Mouse (Mus musculus): ENCODE measurements at regions not wholly inside any gene's neighbourhood (a gene's known extent, or its start where the extent isn't known, plus 50 kb on each side); places are given as distances from the start of the nearest gene placed in this dataset.

GRCm38 (mm10) chr10:97078022-97078473 lies 401.4 kb upstream of the Dcn start:
- H3K36me3 ChIP-seq, result no peaks in the 10 kb centered on the region
- no peak overlapping the region for H3K4me3 ChIP-seq
- no peak overlapping the region; the same call in 1 of the 2 replicates for H3K27ac ChIP-seq (replicated peaks)
- no peak overlapping the region for H3K4me2 ChIP-seq (replicated peaks)
- 46% methylated on average over 5 of the region's 5 CpGs for WGBS
- no peaks in the 10 kb centered on the region for H3K9me3 ChIP-seq
- H3K27me3 ChIP-seq, result no peaks in the 10 kb centered on the region
- H3K4me1 ChIP-seq, result peaks cover 8% of the 10 kb centered on the region; the same call in 1 of the 2 replicates
- no peak overlapping the region for H3K9ac ChIP-seq (replicated peaks)
- ATAC-seq (replicated peaks), result peak; percentile 91

GRCm38 (mm10) chr10:97079575-97079974 lies 399.8 kb upstream of the Dcn start:
- no peaks in the 10 kb centered on the region for H3K36me3 ChIP-seq
- H3K27me3 ChIP-seq, result no peaks in the 10 kb centered on the region
- 78% methylated on average over 6 of the region's 6 CpGs for WGBS
- no peak for ATAC-seq (replicated peaks)
- H3K4me1 ChIP-seq, result peaks cover 8% of the 10 kb centered on the region; the same call in 1 of the 2 replicates
- no peak overlapping the region for H3K4me3 ChIP-seq
- H3K4me2 ChIP-seq (replicated peaks), result no peak overlapping the region
- H3K27ac ChIP-seq (replicated peaks), result no peak overlapping the region
- no peak overlapping the region for H3K9ac ChIP-seq (replicated peaks)
- no peaks in the 10 kb centered on the region for H3K9me3 ChIP-seq

GRCm38 (mm10) chr10:97087286-97087685 lies 392.1 kb upstream of the Dcn start:
- Histone ChIP-seq H3K9me3 (no peaks in the 10 kb centered on the region), H3K27me3 (no peaks in the 10 kb centered on the region), H3K4me3 (no peak overlapping the region), H3K27ac (replicated peaks) (no peak overlapping the region), H3K4me1 (no peaks in the 10 kb centered on the region), H3K4me2 (replicated peaks) (no peak overlapping the region), H3K9ac (replicated peaks) (no peak overlapping the region), H3K36me3 (no peaks in the 10 kb centered on the region)
- peak; percentile 55 for ATAC-seq (replicated peaks)
- WGBS, result 50% methylated on average over 5 of the region's 5 CpGs

GRCm38 (mm10) chr10:97090254-97090653 lies 389.2 kb upstream of the Dcn start:
- H3K27me3 ChIP-seq, result no peaks in the 10 kb centered on the region
- H3K4me2 ChIP-seq (replicated peaks), result no peak overlapping the region
- 64% methylated on average over 7 of the region's 7 CpGs for WGBS
- no peaks in the 10 kb centered on the region for H3K9me3 ChIP-seq
- no peak for ATAC-seq (replicated peaks)
- no peak overlapping the region for H3K9ac ChIP-seq (replicated peaks)
- H3K4me1 ChIP-seq, result no peaks in the 10 kb centered on the region
- H3K36me3 ChIP-seq, result no peaks in the 10 kb centered on the region
- H3K27ac ChIP-seq (replicated peaks), result no peak overlapping the region
- no peak overlapping the region for H3K4me3 ChIP-seq

GRCm38 (mm10) chr10:97093886-97094285 lies 385.5 kb upstream of the Dcn start:
- Histone ChIP-seq H3K27ac (replicated peaks) (no peak overlapping the region), H3K9me3 (no peaks in the 10 kb centered on the region), H3K9ac (replicated peaks) (no peak overlapping the region), H3K36me3 (no peaks in the 10 kb centered on the region), H3K4me1 (no peaks in the 10 kb centered on the region), H3K4me3 (no peak overlapping the region), H3K4me2 (replicated peaks) (no peak overlapping the region), H3K27me3 (no peaks in the 10 kb centered on the region)
- WGBS, result 20% methylated on average over 3 of the region's 3 CpGs
- no peak for ATAC-seq (replicated peaks)

- Histone ChIP-seq H3K27ac (replicated peaks) (no peak overlapping the region), H3K4me2 (replicated peaks) (no peak overlapping the region), H3K27me3 (no peaks in the 10 kb centered on the region), H3K9me3 (no peaks in the 10 kb centered on the region), H3K4me3 (no peak overlapping the region), H3K4me1 (no peaks in the 10 kb centered on the region), H3K9ac (replicated peaks) (no peak overlapping the region), H3K36me3 (no peaks in the 10 kb centered on the region)
- 73% methylated on average over 3 of the region's 3 CpGs for WGBS
- no peak for ATAC-seq (replicated peaks)
Observed at GRCm38 (mm10) chr10:97114501-97114900, 364.9 kb upstream of the Dcn start.

GRCm38 (mm10) chr10:97122693-97123092 lies 356.7 kb upstream of the Dcn start:
- H3K9me3 ChIP-seq, result no peaks in the 10 kb centered on the region
- no peak overlapping the region for H3K4me2 ChIP-seq (replicated peaks)
- H3K4me1 ChIP-seq, result no peaks in the 10 kb centered on the region
- peak; percentile 87 for ATAC-seq (replicated peaks)
- H3K36me3 ChIP-seq, result no peaks in the 10 kb centered on the region
- H3K9ac ChIP-seq (replicated peaks), result no peak overlapping the region
- no peaks in the 10 kb centered on the region for H3K27me3 ChIP-seq
- 18% methylated on average over 1 of the region's 1 CpGs for WGBS
- 0 out of 2 replicates have a peak overlapping the region, but pooled peaks have one; percentile 19 for H3K27ac ChIP-seq (replicated peaks)
- no peak overlapping the region for H3K4me3 ChIP-seq

GRCm38 (mm10) chr10:97141561-97141960 lies 337.8 kb upstream of the Dcn start:
- Histone ChIP-seq H3K4me3 (no peak overlapping the region), H3K9me3 (no peaks in the 10 kb centered on the region)
- 73% methylated on average over 2 of the region's 2 CpGs for WGBS

GRCm38 (mm10) chr10:97158561-97159395 lies 320.6 kb upstream of the Dcn start:
- 35% methylated on average over 10 of the region's 11 CpGs for WGBS
- Histone ChIP-seq H3K4me3 (no peak overlapping the region), H3K27ac (replicated peaks) (peak overlapping the region; percentile 76), H3K9ac (replicated peaks) (no peak overlapping the region), H3K4me2 (replicated peaks) (no peak overlapping the region), H3K9me3 (no peaks in the 10 kb centered on the region), H3K27me3 (no peaks in the 10 kb centered on the region), H3K36me3 (no peaks in the 10 kb centered on the region), H3K4me1 (peaks cover 21% of the 10 kb centered on the region)
- peak; percentile 41 for ATAC-seq (replicated peaks)

More at GRCm38 (mm10) chr10:97141561-97141960, 337.8 kb upstream of the Dcn start:
- Histone ChIP-seq H3K36me3 (no peaks in the 10 kb centered on the region), H3K4me1 (no peaks in the 10 kb centered on the region), H3K27ac (replicated peaks) (no peak overlapping the region), H3K4me2 (replicated peaks) (no peak overlapping the region), H3K9ac (replicated peaks) (no peak overlapping the region), H3K27me3 (no peaks in the 10 kb centered on the region)
- no peak for ATAC-seq (replicated peaks)

GRCm38 (mm10) chr10:97159396-97159760 lies 320.0 kb upstream of the Dcn start:
- ATAC-seq (replicated peaks), result peak; percentile 17; the same call in 1 of the 2 replicates
- Histone ChIP-seq H3K4me2 (replicated peaks) (no peak overlapping the region), H3K4me1 (peaks cover 21% of the 10 kb centered on the region), H3K9ac (replicated peaks) (0 out of 2 replicates have a peak overlapping the region, but pooled peaks have one; percentile 19), H3K27me3 (no peaks in the 10 kb centered on the region), H3K36me3 (no peaks in the 10 kb centered on the region), H3K27ac (replicated peaks) (peak overlapping the region; percentile 60), H3K4me3 (no peak overlapping the region), H3K9me3 (no peaks in the 10 kb centered on the region)
- 44% methylated on average over 1 of the region's 1 CpGs for WGBS

- peak overlapping the region; percentile 60 for H3K27ac ChIP-seq (replicated peaks)
- 54% methylated on average over 10 of the region's 10 CpGs for WGBS
- H3K9me3 ChIP-seq, result no peaks in the 10 kb centered on the region
- H3K9ac ChIP-seq (replicated peaks), result no peak overlapping the region
- peak; percentile 47; the same call in 1 of the 2 replicates for ATAC-seq (replicated peaks)
- no peaks in the 10 kb centered on the region for H3K27me3 ChIP-seq
- no peak overlapping the region for H3K4me3 ChIP-seq
- H3K36me3 ChIP-seq, result no peaks in the 10 kb centered on the region
- peaks cover 21% of the 10 kb centered on the region for H3K4me1 ChIP-seq
- no peak overlapping the region for H3K4me2 ChIP-seq (replicated peaks)
Observed at GRCm38 (mm10) chr10:97159831-97160575, 319.4 kb upstream of the Dcn start.

GRCm38 (mm10) chr10:97160892-97161291 lies 318.5 kb upstream of the Dcn start:
- Histone ChIP-seq H3K36me3 (no peaks in the 10 kb centered on the region), H3K27me3 (no peaks in the 10 kb centered on the region), H3K4me3 (no peak overlapping the region), H3K27ac (replicated peaks) (no peak overlapping the region), H3K4me2 (replicated peaks) (no peak overlapping the region), H3K9ac (replicated peaks) (no peak overlapping the region), H3K9me3 (no peaks in the 10 kb centered on the region), H3K4me1 (peaks cover 21% of the 10 kb centered on the region)
- no peak for ATAC-seq (replicated peaks)
- WGBS, result 37% methylated on average over 2 of the region's 2 CpGs

All from forebrain, embryonic 15.5 days (tissue).